Mouse (Mus musculus) heart, embryonic 12.5 days (tissue): ENCODE measurements at regions not wholly inside any gene's neighbourhood (a gene's known extent, or its start where the extent isn't known, plus 50 kb on each side); places are given as distances from the start of the nearest gene placed in this dataset.

ENCODE experiments used
- ATAC-seq: fragments of 200-750 bp; cut with Nextera tagmentation; 2 replicates; pipeline ENCODE4 v1.8.0; 2017; ENCODE audit warnings: moderate TSS enrichment, moderate library complexity; ENCODE audit not compliant: insufficient number of reproducible peaks, low FRiP score
- H3K27ac ChIP-seq: fragments of 300-500 bp; sonication (generic); 2 replicates; pipeline ENCODE4 v1.5.1; 2016; ENCODE audit warnings: mild to moderate bottlenecking, moderate library complexity; ENCODE audit not compliant: poor library complexity, severe bottlenecking
- H3K27me3 ChIP-seq: fragments of 300-500 bp; sonication (generic); replicated peaks from 2 replicates; pipeline ENCODE4 v1.6.1; 2016; ENCODE audit warnings: mild to moderate bottlenecking, moderate library complexity
- H3K36me3 ChIP-seq: fragments of 300-500 bp; sonication (generic); 2 replicates; pipeline ENCODE4 v1.6.1; 2016; ENCODE audit warnings: mild to moderate bottlenecking, moderate library complexity
- H3K4me1 ChIP-seq: fragments of 300-500 bp; sonication (generic); replicated peaks from 2 replicates; pipeline ENCODE4 v1.6.1; 2016; ENCODE audit warnings: mild to moderate bottlenecking
- H3K4me2 ChIP-seq: fragments of 300-500 bp; sonication (generic); 2 replicates; pipeline ENCODE4 v1.6.1; 2016; ENCODE audit warnings: mild to moderate bottlenecking, moderate library complexity
- H3K4me3 ChIP-seq: fragments of 300-500 bp; sonication (generic); 2 replicates; pipeline ENCODE4 v1.5.1; 2016; ENCODE audit warnings: mild to moderate bottlenecking
- H3K9ac ChIP-seq: fragments of 300-500 bp; sonication (generic); 2 replicates; pipeline ENCODE4 v1.6.1; 2016; ENCODE audit warnings: mild to moderate bottlenecking, moderate library complexity
- H3K9me3 ChIP-seq: fragments of 300-500 bp; sonication (generic); replicated peaks from 2 replicates; pipeline ENCODE4 v1.6.1; 2016; ENCODE audit warnings: mild to moderate bottlenecking, moderate library complexity
- WGBS: fragments of 180-500 bp; shearing (Covaris S2); methylation state at CpG from one replicate; pipeline ENCODE4 v1.1.7; 2016; 5-methylcytosine and 5-hydroxymethylcytosine counted together

DNA sequence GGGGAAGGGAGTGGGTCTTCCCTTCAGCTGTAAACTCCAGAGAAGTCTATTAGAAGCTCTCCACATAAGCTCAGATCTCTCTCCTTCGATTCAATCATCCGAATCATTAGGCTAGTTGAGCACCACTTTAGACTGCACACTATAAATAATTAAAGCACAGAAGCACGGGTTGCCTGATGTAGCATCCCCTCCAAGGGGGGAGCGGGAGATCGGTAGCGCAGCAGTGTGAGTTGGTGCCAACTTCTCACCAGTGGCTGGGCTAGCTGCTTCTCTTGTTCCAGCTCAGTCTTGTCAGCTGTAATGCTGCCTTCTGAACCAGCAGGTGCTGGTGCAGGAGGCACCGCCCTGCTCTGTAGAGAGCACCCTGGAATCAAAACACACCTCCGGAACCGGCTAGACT is 78.6 kb downstream of the A830031A19Rik start:
- Histone ChIP-seq H3K27me3 (no peaks in the 10 kb centered on the region), H3K4me3 (no peak overlapping the region), H3K9ac (no peak overlapping the region), H3K4me1 (no peaks in the 10 kb centered on the region), H3K4me2 (no peak overlapping the region), H3K9me3 (no peaks in the 10 kb centered on the region), H3K36me3 (no peaks in the 10 kb centered on the region), H3K27ac (no peak overlapping the region)
- no peak for ATAC-seq
- WGBS = 84% methylated on average over 9 of the region's 9 CpGs

DNA sequence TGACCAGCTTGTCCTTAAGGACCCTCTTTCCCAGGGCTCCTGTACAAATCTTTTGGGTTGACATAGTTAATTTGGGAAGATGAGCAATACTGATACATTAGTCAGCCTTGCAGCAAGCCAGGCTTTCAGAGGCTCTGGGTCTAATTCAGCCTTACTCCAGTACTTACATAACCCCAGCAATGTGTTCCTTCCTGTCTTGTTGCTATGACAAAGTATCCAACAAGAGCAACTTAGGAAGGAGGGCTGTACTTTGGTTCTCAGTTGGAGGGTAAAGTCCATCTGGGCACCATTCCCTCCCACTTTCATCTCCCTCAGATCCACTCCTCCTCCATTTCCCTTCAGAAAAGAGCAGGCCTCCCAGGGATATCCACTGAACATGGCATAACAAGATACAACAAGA is 80.7 kb downstream of the A830031A19Rik start:
- no peaks in the 10 kb centered on the region for H3K9me3 ChIP-seq
- no peak for ATAC-seq
- H3K4me1 ChIP-seq = no peaks in the 10 kb centered on the region
- H3K27ac ChIP-seq = no peak overlapping the region
- no peaks in the 10 kb centered on the region for H3K27me3 ChIP-seq
- no peaks in the 10 kb centered on the region for H3K36me3 ChIP-seq
- H3K9ac ChIP-seq = no peak overlapping the region
- no peak overlapping the region for H3K4me2 ChIP-seq
- H3K4me3 ChIP-seq = no peak overlapping the region

DNA sequence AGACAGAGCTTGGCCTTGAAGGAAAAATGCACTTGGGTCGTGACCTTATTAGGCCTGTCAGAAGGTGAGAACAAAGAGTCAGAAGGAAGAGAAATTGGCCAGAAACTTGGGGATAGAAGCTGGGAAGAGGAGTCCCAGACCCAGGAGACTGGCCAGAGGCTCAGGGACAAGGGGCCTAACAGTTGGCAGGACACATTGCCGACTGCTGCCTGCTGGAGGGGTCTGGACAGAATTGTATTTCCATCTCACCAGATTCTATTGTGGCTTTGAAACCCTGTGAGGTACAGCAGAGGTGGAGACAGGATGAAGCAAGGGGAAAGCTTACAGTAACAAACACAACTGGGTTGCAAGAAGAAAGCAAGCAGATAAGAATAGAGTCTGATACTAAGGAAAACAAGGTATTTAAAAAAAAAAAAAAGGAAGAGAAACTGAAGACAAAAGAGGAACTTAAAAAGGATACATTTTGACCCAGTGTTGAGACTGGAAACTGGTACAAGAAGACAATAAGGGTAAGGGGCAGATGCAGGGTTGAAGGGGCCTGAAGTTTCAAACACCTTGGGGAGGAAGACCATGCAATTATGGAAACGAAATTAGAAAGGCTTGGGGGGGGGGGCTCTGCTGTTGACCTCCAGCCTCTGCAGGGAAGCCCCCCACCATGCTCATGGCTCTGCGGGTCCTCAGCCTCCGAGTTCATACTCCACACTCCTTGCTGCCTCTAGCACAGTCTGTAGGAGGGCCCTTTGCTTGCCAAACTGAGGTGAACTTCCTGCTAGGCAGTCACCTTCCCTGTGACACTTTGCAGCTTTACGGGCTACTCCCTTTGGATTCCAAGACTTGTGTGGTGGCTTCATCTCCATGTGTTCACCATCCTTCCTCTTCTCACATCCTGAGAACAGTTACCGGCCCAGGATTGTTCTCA is 87.1 kb downstream of the A830031A19Rik start:
- H3K27me3 ChIP-seq = no peaks in the 10 kb centered on the region
- H3K36me3 ChIP-seq = no peaks in the 10 kb centered on the region
- no peak overlapping the region for H3K4me2 ChIP-seq
- H3K4me1 ChIP-seq = no peaks in the 10 kb centered on the region
- no peaks in the 10 kb centered on the region for H3K9me3 ChIP-seq
- no peak overlapping the region for H3K27ac ChIP-seq
- 56% methylated on average over 7 of the region's 7 CpGs for WGBS
- H3K4me3 ChIP-seq = no peak overlapping the region
- ATAC-seq = no peak
- no peak overlapping the region for H3K9ac ChIP-seq

- no peak for ATAC-seq
- Histone ChIP-seq H3K4me2 (no peak overlapping the region), H3K36me3 (no peaks in the 10 kb centered on the region), H3K4me3 (no peak overlapping the region), H3K9me3 (no peaks in the 10 kb centered on the region), H3K9ac (no peak overlapping the region), H3K27me3 (no peaks in the 10 kb centered on the region; the same call in 1 of the 2 replicates), H3K4me1 (no peaks in the 10 kb centered on the region), H3K27ac (no peak overlapping the region)
- WGBS = 81% methylated on average over 3 of the region's 3 CpGs
Measured at GRCm38 (mm10) chr11:23985231-23985630, 89.6 kb downstream of the A830031A19Rik start.

DNA sequence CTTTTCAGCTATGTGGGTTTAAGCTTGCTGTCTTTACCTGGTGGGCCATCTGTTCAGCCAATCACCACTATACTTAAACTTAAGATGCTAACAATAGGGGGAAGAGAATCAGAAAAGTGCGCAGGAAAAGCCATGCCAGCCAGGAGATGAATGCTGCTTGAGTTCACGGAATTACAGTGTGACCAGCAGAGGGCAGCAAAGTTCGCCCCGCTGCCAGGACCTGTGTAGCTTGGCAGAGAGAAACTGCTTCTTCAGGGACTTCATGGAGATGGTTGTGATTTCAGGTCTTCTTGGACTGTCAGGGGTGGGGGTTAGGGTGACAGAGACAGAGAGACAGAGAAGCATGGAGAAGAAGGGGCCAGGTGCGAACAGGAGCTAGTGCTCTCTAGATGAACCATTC is 84.3 kb upstream of the Papolg start:
- Histone ChIP-seq H3K9ac (no peak overlapping the region), H3K27me3 (no peaks in the 10 kb centered on the region; the same call in 1 of the 2 replicates), H3K4me3 (no peak overlapping the region), H3K27ac (no peak overlapping the region), H3K4me1 (no peaks in the 10 kb centered on the region), H3K9me3 (no peaks in the 10 kb centered on the region), H3K4me2 (no peak overlapping the region), H3K36me3 (no peaks in the 10 kb centered on the region)
- 11% methylated on average over 5 of the region's 5 CpGs for WGBS
- 0 out of 2 replicates have a peak, but pooled peaks have one; percentile 53 for ATAC-seq

DNA sequence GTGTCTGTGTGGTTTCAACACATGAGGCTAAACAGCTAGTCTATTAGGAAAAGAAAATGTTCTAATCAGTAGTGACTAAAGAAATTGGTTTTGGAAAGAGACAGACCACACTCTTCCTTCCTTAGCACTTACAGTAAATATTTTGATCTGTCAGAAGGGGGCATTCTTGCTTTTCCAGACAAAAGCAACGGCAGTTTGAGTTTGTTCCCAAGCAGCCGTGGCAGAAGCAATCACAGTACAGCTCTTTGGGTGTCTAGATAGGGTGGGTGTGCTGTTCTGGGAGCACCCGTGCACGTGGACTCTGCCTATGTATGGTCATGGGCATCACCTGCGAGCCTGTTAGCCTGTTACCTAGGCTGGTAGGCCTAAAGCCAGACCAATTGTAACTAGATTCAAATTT is 83.2 kb upstream of the Papolg start:
- H3K4me3 ChIP-seq = no peak overlapping the region
- no peak overlapping the region for H3K4me2 ChIP-seq
- H3K9ac ChIP-seq = no peak overlapping the region
- 61% methylated on average over 5 of the region's 5 CpGs for WGBS
- no peaks in the 10 kb centered on the region for H3K36me3 ChIP-seq
- no peak for ATAC-seq
- no peak overlapping the region for H3K27ac ChIP-seq
- no peaks in the 10 kb centered on the region; the same call in 1 of the 2 replicates for H3K27me3 ChIP-seq
- no peaks in the 10 kb centered on the region for H3K4me1 ChIP-seq
- no peaks in the 10 kb centered on the region for H3K9me3 ChIP-seq

- Histone ChIP-seq H3K27ac (no peak overlapping the region), H3K9me3 (no peaks in the 10 kb centered on the region), H3K4me2 (no peak overlapping the region), H3K4me1 (no peaks in the 10 kb centered on the region), H3K9ac (no peak overlapping the region), H3K27me3 (no peaks in the 10 kb centered on the region; the same call in 1 of the 2 replicates), H3K4me3 (no peak overlapping the region), H3K36me3 (no peaks in the 10 kb centered on the region)
- whole genome bisulfite sequencing = 68% methylated on average over 8 of the region's 8 CpGs
- ATAC-seq = no peak
Measured at GRCm38 (mm10) chr11:23977096-23977495, 82.0 kb upstream of the Papolg start.

DNA sequence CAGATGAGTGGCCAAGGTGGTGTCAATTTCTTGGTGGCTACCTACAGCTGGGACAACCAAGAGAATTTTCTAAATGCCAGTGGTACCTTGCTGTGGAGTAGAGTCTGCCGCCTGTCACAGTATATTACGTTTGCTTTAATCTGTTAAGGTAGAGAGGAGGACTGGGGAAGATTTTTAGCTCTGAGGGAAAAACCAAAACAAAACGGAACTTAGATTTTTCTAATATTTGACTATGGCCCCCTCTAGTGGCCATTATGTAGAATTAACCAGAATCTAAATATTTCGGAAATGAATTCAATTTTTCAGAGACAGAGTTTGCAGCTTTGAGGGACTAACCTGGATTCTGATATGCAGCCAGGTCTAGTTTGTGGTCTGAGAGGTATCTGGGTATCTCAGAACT is 59.3 kb upstream of the Papolg start:
- H3K27ac ChIP-seq = no peak overlapping the region
- peak overlapping the region; percentile 12; the same call in 1 of the 2 replicates for H3K4me3 ChIP-seq
- no peaks in the 10 kb centered on the region for H3K4me1 ChIP-seq
- WGBS = 2% methylated on average over 4 of the region's 4 CpGs
- H3K36me3 ChIP-seq = no peaks in the 10 kb centered on the region
- ATAC-seq = no peak
- peak overlapping the region; percentile 40 for H3K4me2 ChIP-seq
- peaks cover 8% of the 10 kb centered on the region; the same call in 1 of the 2 replicates for H3K9me3 ChIP-seq
- H3K27me3 ChIP-seq = peaks cover 5% of the 10 kb centered on the region; the same call in 1 of the 2 replicates
- 0 out of 2 replicates have a peak overlapping the region, but pooled peaks have one; percentile 14 for H3K9ac ChIP-seq

GRCm38 (mm10) chr11:23945966-23946365 is 50.9 kb upstream of the Papolg start:
- H3K9me3 ChIP-seq = no peaks in the 10 kb centered on the region
- no peak overlapping the region for H3K27ac ChIP-seq
- no peak for ATAC-seq
- H3K27me3 ChIP-seq = no peaks in the 10 kb centered on the region
- no peaks in the 10 kb centered on the region for H3K36me3 ChIP-seq
- no peak overlapping the region for H3K9ac ChIP-seq
- H3K4me3 ChIP-seq = no peak overlapping the region
- H3K4me1 ChIP-seq = no peaks in the 10 kb centered on the region
- no peak overlapping the region for H3K4me2 ChIP-seq
